Mouse (Mus musculus) heart, embryonic 13.5 days (tissue): ENCODE measurements at regions not wholly inside any gene's neighbourhood (a gene's known extent, or its start where the extent isn't known, plus 50 kb on each side); places are given as distances from the start of the nearest gene placed in this dataset.

Experiments used
- ATAC-seq: fragments of 200-750 bp; cut with Nextera tagmentation; 2 replicates; pipeline ENCODE4 v1.8.0; 2017; ENCODE audit warnings: moderate TSS enrichment; ENCODE audit not compliant: insufficient number of reproducible peaks, low FRiP score, low TSS enrichment; ENCODE audit errors: extremely low read depth
- H3K27ac ChIP-seq: fragments of 300-500 bp; sonication (generic); replicated peaks from 2 replicates; pipeline ENCODE4 v1.5.1; 2015; ENCODE audit warnings: moderate library complexity, mild to moderate bottlenecking, inconsistent platforms
- H3K27me3 ChIP-seq: fragments of 300-500 bp; sonication (generic); replicated peaks from 2 replicates; pipeline ENCODE4 v1.6.1; 2015; ENCODE audit warnings: mild to moderate bottlenecking, inconsistent platforms
- H3K36me3 ChIP-seq: fragments of 300-500 bp; sonication (generic); 2 replicates; pipeline ENCODE4 v1.6.1; 2015; ENCODE audit warnings: mild to moderate bottlenecking, inconsistent platforms
- H3K4me1 ChIP-seq: fragments of 300-500 bp; sonication (generic); 2 replicates; pipeline ENCODE4 v1.6.1; 2015; ENCODE audit warnings: inconsistent platforms
- H3K4me2 ChIP-seq: fragments of 300-500 bp; sonication (generic); 2 replicates; pipeline ENCODE4 v1.6.1; 2015; ENCODE audit warnings: inconsistent platforms, mild to moderate bottlenecking, moderate library complexity
- H3K4me3 ChIP-seq: fragments of 300-500 bp; sonication (generic); 2 replicates; pipeline ENCODE4 v1.5.1; 2015; ENCODE audit warnings: moderate library complexity, mild to moderate bottlenecking, inconsistent platforms
- H3K9ac ChIP-seq: fragments of 300-500 bp; sonication (generic); 2 replicates; pipeline ENCODE4 v1.6.1; 2015; ENCODE audit warnings: inconsistent platforms, mild to moderate bottlenecking, moderate library complexity
- H3K9me3 ChIP-seq: fragments of 300-500 bp; sonication (generic); 2 replicates; pipeline ENCODE4 v1.6.1; 2016; ENCODE audit warnings: inconsistent platforms
- WGBS: fragments of 180-500 bp; shearing (Covaris S2); methylation state at CpG from one replicate; pipeline ENCODE4 v1.1.7; 2015; ENCODE audit warnings: mixed read lengths; 5-methylcytosine and 5-hydroxymethylcytosine counted together

GRCm38 (mm10) chr9:46672050-46672449 is 326.5 kb upstream of the Gm4791 start:
- no peak for ATAC-seq
- H3K9me3 ChIP-seq, result no peaks in the 10 kb centered on the region
- H3K36me3 ChIP-seq, result no peaks in the 10 kb centered on the region
- H3K4me1 ChIP-seq, result no peaks in the 10 kb centered on the region
- H3K4me3 ChIP-seq, result no peak overlapping the region
- H3K27ac ChIP-seq, result no peak overlapping the region
- no peak overlapping the region for H3K9ac ChIP-seq
- 39% methylated on average over 3 of the region's 3 CpGs for WGBS
- peaks cover 67% of the 10 kb centered on the region for H3K27me3 ChIP-seq
- H3K4me2 ChIP-seq, result no peak overlapping the region

GRCm38 (mm10) chr9:46654422-46654821 is 334.6 kb upstream of the 4931429L15Rik start:
- H3K27me3 ChIP-seq, result peaks cover 54% of the 10 kb centered on the region
- no peak overlapping the region for H3K9ac ChIP-seq
- no peak for ATAC-seq
- H3K4me1 ChIP-seq, result no peaks in the 10 kb centered on the region
- no peaks in the 10 kb centered on the region for H3K9me3 ChIP-seq
- WGBS, result 77% methylated on average over 8 of the region's 8 CpGs
- no peaks in the 10 kb centered on the region for H3K36me3 ChIP-seq
- H3K4me3 ChIP-seq, result no peak overlapping the region
- H3K4me2 ChIP-seq, result no peak overlapping the region
- H3K27ac ChIP-seq, result no peak overlapping the region

- Histone ChIP-seq H3K4me1 (peaks cover 18% of the 10 kb centered on the region; the same call in 1 of the 2 replicates), H3K4me2 (no peak overlapping the region), H3K27ac (no peak overlapping the region), H3K4me3 (no peak overlapping the region), H3K9ac (no peak overlapping the region), H3K36me3 (no peaks in the 10 kb centered on the region), H3K27me3 (peaks cover 24% of the 10 kb centered on the region), H3K9me3 (no peaks in the 10 kb centered on the region)
- 61% methylated on average over 9 of the region's 9 CpGs for WGBS
- ATAC-seq, result no peak
Measured at GRCm38 (mm10) chr9:46647238-46647922, 327.6 kb upstream of the 4931429L15Rik start.

GRCm38 (mm10) chr9:46645469-46645884 is 325.7 kb upstream of the 4931429L15Rik start:
- 25% methylated on average over 7 of the region's 7 CpGs for WGBS
- Histone ChIP-seq H3K4me2 (peak overlapping the region; percentile 10; the same call in 1 of the 2 replicates), H3K36me3 (no peaks in the 10 kb centered on the region), H3K4me1 (peaks cover 18% of the 10 kb centered on the region; the same call in 1 of the 2 replicates), H3K9ac (no peak overlapping the region), H3K4me3 (no peak overlapping the region), H3K27me3 (peaks cover 20% of the 10 kb centered on the region), H3K9me3 (no peaks in the 10 kb centered on the region), H3K27ac (no peak overlapping the region)
- no peak; the same call in 1 of the 2 replicates for ATAC-seq

GRCm38 (mm10) chr9:46643551-46643950 is 323.8 kb upstream of the 4931429L15Rik start:
- no peak for ATAC-seq
- H3K4me1 ChIP-seq, result peaks cover 18% of the 10 kb centered on the region; the same call in 1 of the 2 replicates
- no peaks in the 10 kb centered on the region for H3K9me3 ChIP-seq
- peaks cover 16% of the 10 kb centered on the region for H3K27me3 ChIP-seq
- 50% methylated on average over 3 of the region's 3 CpGs for WGBS
- H3K27ac ChIP-seq, result no peak overlapping the region
- no peak overlapping the region for H3K9ac ChIP-seq
- H3K36me3 ChIP-seq, result no peaks in the 10 kb centered on the region
- no peak overlapping the region for H3K4me3 ChIP-seq
- no peak overlapping the region for H3K4me2 ChIP-seq

GRCm38 (mm10) chr9:46642696-46643095 is 322.9 kb upstream of the 4931429L15Rik start:
- peaks cover 18% of the 10 kb centered on the region; the same call in 1 of the 2 replicates for H3K4me1 ChIP-seq
- no peaks in the 10 kb centered on the region for H3K36me3 ChIP-seq
- H3K27me3 ChIP-seq, result peaks cover 20% of the 10 kb centered on the region
- WGBS, result 7% methylated on average over 9 of the region's 9 CpGs
- no peak overlapping the region for H3K4me3 ChIP-seq
- ATAC-seq, result no peak
- no peaks in the 10 kb centered on the region for H3K9me3 ChIP-seq
- no peak overlapping the region for H3K9ac ChIP-seq
- no peak overlapping the region for H3K4me2 ChIP-seq
- H3K27ac ChIP-seq, result no peak overlapping the region

- H3K4me2 ChIP-seq, result no peak overlapping the region
- H3K36me3 ChIP-seq, result no peaks in the 10 kb centered on the region
- no peak overlapping the region for H3K4me3 ChIP-seq
- ATAC-seq, result no peak
- 71% methylated on average over 8 of the region's 8 CpGs for WGBS
- H3K9me3 ChIP-seq, result no peaks in the 10 kb centered on the region
- peaks cover 24% of the 10 kb centered on the region for H3K27me3 ChIP-seq
- H3K4me1 ChIP-seq, result no peaks in the 10 kb centered on the region
- H3K9ac ChIP-seq, result no peak overlapping the region
- H3K27ac ChIP-seq, result no peak overlapping the region
Measured at GRCm38 (mm10) chr9:46636261-46637010, 316.6 kb upstream of the 4931429L15Rik start.

GRCm38 (mm10) chr9:46633952-46634351 is 314.2 kb upstream of the 4931429L15Rik start:
- no peaks in the 10 kb centered on the region for H3K9me3 ChIP-seq
- no peak overlapping the region for H3K4me3 ChIP-seq
- WGBS, result 73% methylated on average over 4 of the region's 4 CpGs
- H3K4me1 ChIP-seq, result no peaks in the 10 kb centered on the region
- no peak overlapping the region for H3K27ac ChIP-seq
- H3K27me3 ChIP-seq, result peaks cover 15% of the 10 kb centered on the region; the same call in 1 of the 2 replicates
- no peak overlapping the region for H3K9ac ChIP-seq
- no peaks in the 10 kb centered on the region for H3K36me3 ChIP-seq
- ATAC-seq, result no peak
- H3K4me2 ChIP-seq, result no peak overlapping the region

GRCm38 (mm10) chr9:46632576-46632975 is 312.8 kb upstream of the 4931429L15Rik start:
- Histone ChIP-seq H3K4me1 (no peaks in the 10 kb centered on the region), H3K27ac (no peak overlapping the region), H3K9me3 (no peaks in the 10 kb centered on the region), H3K36me3 (no peaks in the 10 kb centered on the region), H3K9ac (no peak overlapping the region), H3K4me3 (no peak overlapping the region), H3K4me2 (no peak overlapping the region), H3K27me3 (peaks cover 9% of the 10 kb centered on the region; the same call in 1 of the 2 replicates)
- ATAC-seq, result no peak
- WGBS, result 65% methylated on average over 10 of the region's 10 CpGs

GRCm38 (mm10) chr9:46622255-46622654 is 302.5 kb upstream of the 4931429L15Rik start:
- no peaks in the 10 kb centered on the region for H3K9me3 ChIP-seq

GRCm38 (mm10) chr9:46621851-46622250 is 302.1 kb upstream of the 4931429L15Rik start:
- WGBS, result 93% methylated on average over 6 of the region's 6 CpGs
- Histone ChIP-seq H3K36me3 (no peaks in the 10 kb centered on the region), H3K4me3 (no peak overlapping the region), H3K27ac (no peak overlapping the region), H3K4me2 (no peak overlapping the region), H3K4me1 (no peaks in the 10 kb centered on the region), H3K9ac (no peak overlapping the region), H3K9me3 (no peaks in the 10 kb centered on the region), H3K27me3 (0 out of 2 replicates have a peak, but pooled peaks cover 13% of the 10 kb centered on the region)
- ATAC-seq, result no peak

More at GRCm38 (mm10) chr9:46622255-46622654, 302.5 kb upstream of the 4931429L15Rik start:
- H3K27ac ChIP-seq, result no peak overlapping the region
- no peak overlapping the region for H3K4me3 ChIP-seq
- no peak overlapping the region for H3K4me2 ChIP-seq
- 0 out of 2 replicates have a peak, but pooled peaks cover 13% of the 10 kb centered on the region for H3K27me3 ChIP-seq
- no peaks in the 10 kb centered on the region for H3K36me3 ChIP-seq
- no peak for ATAC-seq
- WGBS, result 78% methylated on average over 2 of the region's 2 CpGs
- H3K9ac ChIP-seq, result no peak overlapping the region
- H3K4me1 ChIP-seq, result no peaks in the 10 kb centered on the region
